Mouse (Mus musculus): Measurements from ENCODE around the gene Gucd1. TPM values are rescaled to one million over a fixed set of nuclear protein-coding genes. Genes with fewer than 3 reads are reported as not detected.

Gene Gucd1
- polyA plus RNA-seq, 1 experiment, result 80.5 TPM

DNA sequence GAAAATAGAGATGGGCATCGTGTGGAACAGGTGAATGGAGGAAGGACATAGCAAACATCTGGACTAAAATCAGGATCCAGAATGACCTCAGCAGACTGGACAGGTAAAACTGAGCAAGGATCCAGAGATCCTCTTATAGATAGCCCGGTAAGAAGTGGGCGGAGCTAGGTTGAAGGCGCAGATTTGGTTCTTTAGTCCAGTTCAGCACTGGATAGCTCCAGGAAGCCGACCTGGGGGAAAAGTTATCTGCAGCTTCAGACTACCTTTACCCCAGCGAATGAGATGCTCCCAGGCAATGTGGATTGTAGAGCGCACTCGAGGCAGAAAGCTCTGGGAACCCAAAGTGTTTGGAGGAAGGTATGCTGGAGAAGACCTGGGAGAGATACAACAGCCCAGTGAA lies 175.8 kb downstream of the Gucd1 start:
- H3K4me1 ChIP-seq (replicated peaks; ENCODE audit: control insufficient read depth, insufficient read depth, low read length), result no peaks in the 10 kb centered on the region; the same call in 1 of the 2 replicates
- no peaks in the 10 kb centered on the region for H3K27me3 ChIP-seq (ENCODE audit: control insufficient read depth, insufficient read depth, low read length)
- H3K4me3 ChIP-seq (ENCODE audit: control insufficient read depth, insufficient read depth, low read length), result no peak overlapping the region
- no peak for TF ChIP-seq CTCF (IDR thresholded peaks at IDR 0.05; ENCODE audit: borderline replicate concordance, control insufficient read depth, extremely low read depth, insufficient read depth, low read length, poor library complexity)
- no peak for TF ChIP-seq POLR2A (IDR thresholded peaks at IDR 0.05; ENCODE audit: control insufficient read depth, extremely low read depth, insufficient read depth, low read length, poor library complexity)
- WGBS, result 47% methylated on average over 8 of the region's 8 CpGs
- no peak overlapping the region for H3K27ac ChIP-seq (ENCODE audit: control insufficient read depth, insufficient read depth, low read length)
- H3K36me3 ChIP-seq (ENCODE audit: control insufficient read depth, insufficient read depth, low read length), result no peaks in the 10 kb centered on the region
- no peak for DNase-seq

DNA sequence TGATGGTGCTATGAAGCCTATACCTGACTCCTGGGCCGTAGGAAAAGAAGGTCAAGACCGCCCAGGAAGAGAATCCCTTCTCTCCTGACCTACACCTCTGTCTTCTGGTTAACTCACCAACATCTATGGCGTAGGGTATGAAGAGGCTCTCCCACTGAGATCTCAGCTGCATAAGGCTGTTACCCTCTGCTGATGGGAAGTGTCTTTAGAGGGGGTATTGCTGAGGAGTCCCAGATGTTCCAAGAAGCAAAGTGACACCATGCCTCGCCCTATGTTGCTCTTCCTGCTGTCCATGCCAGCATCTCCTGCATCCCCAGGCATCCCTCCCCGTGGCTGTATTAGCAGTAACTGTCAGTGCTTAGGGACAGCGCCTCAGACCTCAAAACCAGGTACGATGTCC lies 178.4 kb downstream of the Gucd1 start:
- TF ChIP-seq POLR2A (IDR thresholded peaks at IDR 0.05; ENCODE audit: control insufficient read depth, extremely low read depth, insufficient read depth, low read length, poor library complexity) (no peak), CTCF (IDR thresholded peaks at IDR 0.05; ENCODE audit: borderline replicate concordance, control insufficient read depth, extremely low read depth, insufficient read depth, low read length, poor library complexity) (no peak)
- no peaks in the 10 kb centered on the region; the same call in 1 of the 2 replicates for H3K4me1 ChIP-seq (replicated peaks; ENCODE audit: control insufficient read depth, insufficient read depth, low read length)
- WGBS, result 91% methylated on average over 7 of the region's 7 CpGs

DNA sequence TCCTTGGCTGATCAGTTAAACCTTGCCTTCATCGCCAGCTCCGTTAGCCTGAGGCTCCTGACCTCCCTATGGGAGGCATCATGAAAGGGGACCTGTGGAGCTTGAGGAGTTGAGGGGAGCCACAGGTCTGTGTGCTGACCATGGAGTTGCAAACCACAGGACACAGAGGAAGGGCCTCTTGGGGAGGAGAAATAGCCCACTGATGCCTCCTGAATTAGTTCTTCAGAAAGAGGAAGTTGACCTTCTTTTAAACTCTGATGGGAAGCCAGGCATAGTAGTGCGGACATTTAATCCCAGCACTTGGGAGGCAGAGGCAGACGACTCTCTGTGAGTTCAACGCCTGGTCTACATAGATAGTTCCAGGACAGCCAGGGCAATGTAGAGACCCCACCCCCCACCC lies 178.9 kb downstream of the Gucd1 start:
- Histone ChIP-seq H3K4me1 (replicated peaks; ENCODE audit: control insufficient read depth, insufficient read depth, low read length) (no peaks in the 10 kb centered on the region), H3K36me3 (ENCODE audit: control insufficient read depth, insufficient read depth, low read length) (peaks cover 3% of the 10 kb centered on the region; the same call in 1 of the 2 replicates), H3K4me3 (ENCODE audit: control insufficient read depth, insufficient read depth, low read length) (no peak overlapping the region), H3K27me3 (ENCODE audit: control insufficient read depth, insufficient read depth, low read length) (no peaks in the 10 kb centered on the region), H3K27ac (ENCODE audit: control insufficient read depth, insufficient read depth, low read length) (no peak overlapping the region)
- TF ChIP-seq POLR2A (IDR thresholded peaks at IDR 0.05; ENCODE audit: control insufficient read depth, extremely low read depth, insufficient read depth, low read length, poor library complexity), result no peak
- no peak for TF ChIP-seq CTCF (IDR thresholded peaks at IDR 0.05; ENCODE audit: borderline replicate concordance, control insufficient read depth, extremely low read depth, insufficient read depth, low read length, poor library complexity)
- WGBS, result 31% methylated on average over 5 of the region's 5 CpGs
- no peak for DNase-seq

More for the DNA sequence above, 178.4 kb downstream of the Gucd1 start:
- H3K36me3 ChIP-seq (ENCODE audit: control insufficient read depth, insufficient read depth, low read length), result peaks cover 2% of the 10 kb centered on the region; the same call in 1 of the 2 replicates
- no peak overlapping the region for H3K4me3 ChIP-seq (ENCODE audit: control insufficient read depth, insufficient read depth, low read length)
- no peak for DNase-seq
- no peak overlapping the region for H3K27ac ChIP-seq (ENCODE audit: control insufficient read depth, insufficient read depth, low read length)
- no peaks in the 10 kb centered on the region for H3K27me3 ChIP-seq (ENCODE audit: control insufficient read depth, insufficient read depth, low read length)

DNA sequence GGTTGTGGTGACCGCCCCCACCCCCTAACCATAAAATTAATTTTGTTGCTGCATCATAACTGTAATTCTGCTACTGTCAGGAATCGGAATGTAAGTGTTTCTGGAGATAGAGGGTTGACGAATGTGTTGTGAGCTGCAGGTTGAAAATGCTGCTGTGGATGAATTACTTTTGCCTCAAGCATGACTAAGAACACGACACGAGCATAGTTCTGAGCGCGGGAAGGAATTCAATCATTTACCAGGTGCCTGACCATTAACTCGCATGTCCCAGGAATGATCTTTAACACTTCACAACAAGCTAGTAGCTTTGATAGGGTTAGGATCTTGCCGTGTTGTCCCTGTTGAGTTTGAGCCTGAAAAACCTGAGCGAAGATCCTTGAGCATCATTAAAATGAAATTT lies 180.5 kb downstream of the Gucd1 start:
- no peak for DNase-seq
- Histone ChIP-seq H3K4me3 (ENCODE audit: control insufficient read depth, insufficient read depth, low read length) (no peak overlapping the region), H3K27me3 (ENCODE audit: control insufficient read depth, insufficient read depth, low read length) (no peaks in the 10 kb centered on the region), H3K4me1 (replicated peaks; ENCODE audit: control insufficient read depth, insufficient read depth, low read length) (no peaks in the 10 kb centered on the region), H3K36me3 (ENCODE audit: control insufficient read depth, insufficient read depth, low read length) (peaks cover 3% of the 10 kb centered on the region; the same call in 1 of the 2 replicates), H3K27ac (ENCODE audit: control insufficient read depth, insufficient read depth, low read length) (no peak overlapping the region)
- 94% methylated on average over 10 of the region's 10 CpGs for WGBS
- TF ChIP-seq CTCF (IDR thresholded peaks at IDR 0.05; ENCODE audit: borderline replicate concordance, control insufficient read depth, extremely low read depth, insufficient read depth, low read length, poor library complexity), result no peak
- no peak for TF ChIP-seq POLR2A (IDR thresholded peaks at IDR 0.05; ENCODE audit: control insufficient read depth, extremely low read depth, insufficient read depth, low read length, poor library complexity)

DNA sequence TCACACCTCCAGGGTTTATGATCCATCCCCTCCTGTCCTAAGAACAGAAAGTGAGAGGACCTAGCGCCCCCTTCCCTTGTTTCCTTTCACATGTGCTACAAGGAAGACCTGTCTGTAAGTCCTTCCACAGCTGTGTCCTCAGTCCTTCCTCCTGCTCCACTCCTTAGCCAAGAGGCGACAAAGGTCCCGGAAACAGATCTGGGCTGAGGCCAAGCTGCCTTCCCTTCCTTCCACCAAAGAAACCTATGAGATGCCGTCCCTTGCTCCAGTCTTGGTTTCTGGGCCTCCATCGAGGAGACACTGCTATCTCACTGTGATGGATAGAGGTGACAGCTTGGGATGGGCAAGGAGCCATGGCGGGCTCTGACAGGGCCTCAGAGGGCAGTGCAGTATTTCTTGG lies 182.7 kb downstream of the Gucd1 start:
- TF ChIP-seq POLR2A (IDR thresholded peaks at IDR 0.05; ENCODE audit: control insufficient read depth, extremely low read depth, insufficient read depth, low read length, poor library complexity), result no peak
- TF ChIP-seq CTCF (IDR thresholded peaks at IDR 0.05; ENCODE audit: borderline replicate concordance, control insufficient read depth, extremely low read depth, insufficient read depth, low read length, poor library complexity), result no peak
- Histone ChIP-seq H3K4me1 (replicated peaks; ENCODE audit: control insufficient read depth, insufficient read depth, low read length) (no peaks in the 10 kb centered on the region), H3K27ac (ENCODE audit: control insufficient read depth, insufficient read depth, low read length) (no peak overlapping the region), H3K4me3 (ENCODE audit: control insufficient read depth, insufficient read depth, low read length) (no peak overlapping the region), H3K36me3 (ENCODE audit: control insufficient read depth, insufficient read depth, low read length) (peaks cover 7% of the 10 kb centered on the region; the same call in 1 of the 2 replicates), H3K27me3 (ENCODE audit: control insufficient read depth, insufficient read depth, low read length) (no peaks in the 10 kb centered on the region)
- WGBS, result 94% methylated on average over 6 of the region's 6 CpGs
- no peak for DNase-seq

DNA sequence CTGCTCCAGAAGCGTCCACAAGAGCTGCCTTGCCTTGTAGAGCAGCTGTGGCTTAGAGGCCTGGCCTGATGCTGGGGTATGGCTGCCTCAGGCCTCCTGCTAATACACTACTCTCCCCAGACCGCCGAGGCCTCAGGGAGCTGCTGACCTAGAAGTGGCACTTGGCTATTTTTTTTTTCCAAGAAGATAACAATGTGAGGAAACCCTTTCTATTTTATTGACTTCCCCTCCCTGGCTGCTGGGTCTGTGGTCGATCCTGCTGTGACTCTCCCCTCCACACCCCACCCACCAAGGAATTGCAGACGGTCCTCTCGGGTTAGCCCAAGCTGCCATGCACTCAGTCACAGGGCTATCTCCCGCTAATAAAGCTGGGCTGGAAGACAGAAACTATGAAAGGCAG lies 183.6 kb downstream of the Gucd1 start:
- no peak overlapping the region for H3K4me3 ChIP-seq (ENCODE audit: control insufficient read depth, insufficient read depth, low read length)
- WGBS, result 84% methylated on average over 7 of the region's 7 CpGs
- H3K27ac ChIP-seq (ENCODE audit: control insufficient read depth, insufficient read depth, low read length), result no peak overlapping the region
- H3K27me3 ChIP-seq (ENCODE audit: control insufficient read depth, insufficient read depth, low read length), result no peaks in the 10 kb centered on the region
- TF ChIP-seq CTCF (IDR thresholded peaks at IDR 0.05; ENCODE audit: borderline replicate concordance, control insufficient read depth, extremely low read depth, insufficient read depth, low read length, poor library complexity), result no peak
- no peak for TF ChIP-seq POLR2A (IDR thresholded peaks at IDR 0.05; ENCODE audit: control insufficient read depth, extremely low read depth, insufficient read depth, low read length, poor library complexity)
- no peaks in the 10 kb centered on the region for H3K4me1 ChIP-seq (replicated peaks; ENCODE audit: control insufficient read depth, insufficient read depth, low read length)
- peaks cover 7% of the 10 kb centered on the region; the same call in 1 of the 2 replicates for H3K36me3 ChIP-seq (ENCODE audit: control insufficient read depth, insufficient read depth, low read length)
- no peak for DNase-seq
